Mouse (Mus musculus) forebrain, embryonic 12.5 days (tissue): ENCODE measurements around the gene Pebp1. TPM values are rescaled to one million over a fixed set of nuclear protein-coding genes. Genes with fewer than 3 reads are reported as not detected.
"Not testable (repeated sequence)": the region's sequence is repeated elsewhere in the genome, so short reads cannot be mapped to it uniquely, and the experiment has no call there.

Experiments used
- ATAC-seq: fragments of 200-750 bp; cut with Nextera tagmentation; 2 replicates; pipeline ENCODE4 v1.8.0; 2017; ENCODE audit warnings: moderate TSS enrichment; ENCODE audit not compliant: low FRiP score
- H3K27ac ChIP-seq: fragments of 300-500 bp; sonication (generic); 2 replicates; pipeline ENCODE4 v1.5.1; 2016; ENCODE audit warnings: mild to moderate bottlenecking
- H3K27me3 ChIP-seq: fragments of 300-500 bp; sonication (generic); 2 replicates; pipeline ENCODE4 v1.6.1; 2016; ENCODE audit warnings: mild to moderate bottlenecking
- H3K36me3 ChIP-seq: fragments of 300-500 bp; sonication (generic); replicated peaks from 2 replicates; pipeline ENCODE4 v1.6.1; 2016; ENCODE audit warnings: mild to moderate bottlenecking
- H3K4me1 ChIP-seq: fragments of 300-500 bp; sonication (generic); 2 replicates; pipeline ENCODE4 v1.6.1; 2016
- H3K4me2 ChIP-seq: fragments of 300-500 bp; sonication (generic); 2 replicates; pipeline ENCODE4 v1.6.1; 2016; ENCODE audit warnings: mild to moderate bottlenecking, moderate library complexity
- H3K4me3 ChIP-seq: fragments of 300-500 bp; sonication (generic); replicated peaks from 2 replicates; pipeline ENCODE4 v1.5.1; 2016; ENCODE audit warnings: mild to moderate bottlenecking
- H3K9ac ChIP-seq: fragments of 300-500 bp; sonication (generic); 2 replicates; pipeline ENCODE4 v1.6.1; 2016; ENCODE audit warnings: mild to moderate bottlenecking
- H3K9me3 ChIP-seq: fragments of 300-500 bp; sonication (generic); 2 replicates; pipeline ENCODE4 v1.6.1; 2016
- WGBS: fragments of 180-500 bp; shearing (Covaris S2); methylation state at CpG from one replicate; pipeline ENCODE4 v1.1.7; 2016; 5-methylcytosine and 5-hydroxymethylcytosine counted together
- polyA plus RNA-seq: library from polyadenylated mRNA; unstranded; fragments of >200 nt; fragmentation: Nextera tagmentation; extraction: Ambion mirVana; gene quantifications from 2 replicates; pipeline ENCODE4 v1.2.1, GENCODE M21; 2016

Pebp1 gene
- polyA plus RNA-seq, 1 experiment from 2014 or later = 860 TPM

- ATAC-seq = no peak
- Histone ChIP-seq H3K27ac (no peak overlapping the region), H3K9ac (no peak overlapping the region), H3K4me3 (no peak overlapping the region), H3K36me3 (no peaks in the 10 kb centered on the region), H3K4me1 (no peaks in the 10 kb centered on the region), H3K27me3 (no peaks in the 10 kb centered on the region), H3K4me2 (no peak overlapping the region), H3K9me3 (peaks cover 6% of the 10 kb centered on the region; the same call in 1 of the 2 replicates)
- WGBS = 71% methylated on average over 7 of the region's 7 CpGs
These were observed 17.5 kb upstream of the Pebp1 start for GRCm38 (mm10) chr5:117304947-117305346.

GRCm38 (mm10) chr5:117303691-117304579, 16.5 kb upstream of the Pebp1 start:
- Histone ChIP-seq H3K9ac (no peak overlapping the region), H3K4me3 (no peak overlapping the region), H3K27me3 (no peaks in the 10 kb centered on the region), H3K4me1 (no peaks in the 10 kb centered on the region), H3K9me3 (peaks cover 6% of the 10 kb centered on the region; the same call in 1 of the 2 replicates), H3K36me3 (no peaks in the 10 kb centered on the region), H3K4me2 (no peak overlapping the region), H3K27ac (no peak overlapping the region)
- no peak for ATAC-seq
- 55% methylated on average over 18 of the region's 18 CpGs for WGBS

GRCm38 (mm10) chr5:117302899-117303298, 15.5 kb upstream of the Pebp1 start:
- Histone ChIP-seq H3K4me1 (no peaks in the 10 kb centered on the region), H3K27ac (no peak overlapping the region), H3K27me3 (no peaks in the 10 kb centered on the region), H3K36me3 (no peaks in the 10 kb centered on the region), H3K9ac (no peak overlapping the region), H3K4me2 (no peak overlapping the region), H3K4me3 (no peak overlapping the region), H3K9me3 (peaks cover 6% of the 10 kb centered on the region; the same call in 1 of the 2 replicates)
- WGBS = 73% methylated on average over 3 of the region's 3 CpGs
- ATAC-seq = no peak

GRCm38 (mm10) chr5:117295011-117295410, 7.6 kb upstream of the Pebp1 start:
- Histone ChIP-seq H3K27me3 (no peaks in the 10 kb centered on the region), H3K4me3 (no peak overlapping the region), H3K4me2 (no peak overlapping the region), H3K27ac (no peak overlapping the region), H3K9ac (no peak overlapping the region), H3K36me3 (no peaks in the 10 kb centered on the region), H3K9me3 (no peaks in the 10 kb centered on the region), H3K4me1 (no peaks in the 10 kb centered on the region)
- no peak for ATAC-seq
- 94% methylated on average over 8 of the region's 8 CpGs for WGBS

- H3K36me3 ChIP-seq, H3K27me3 ChIP-seq, H3K9ac ChIP-seq, H3K27ac ChIP-seq, H3K4me2 ChIP-seq, H3K9me3 ChIP-seq, ATAC-seq, H3K4me1 ChIP-seq, H3K4me3 ChIP-seq: not testable (repeated sequence)
- 91% methylated on average over 3 of the region's 3 CpGs for WGBS
These were observed 6.4 kb upstream of the Pebp1 start for GRCm38 (mm10) chr5:117293776-117294175.

GRCm38 (mm10) chr5:117292547-117292946, 5.1 kb upstream of the Pebp1 start:
- Histone ChIP-seq H3K4me3 (no peak overlapping the region), H3K27me3 (peaks cover 6% of the 10 kb centered on the region; the same call in 1 of the 2 replicates), H3K9ac (no peak overlapping the region), H3K4me1 (peaks cover 7% of the 10 kb centered on the region), H3K9me3 (no peaks in the 10 kb centered on the region), H3K27ac (no peak overlapping the region), H3K4me2 (no peak overlapping the region), H3K36me3 (no peaks in the 10 kb centered on the region)
- ATAC-seq = no peak
- 81% methylated on average over 6 of the region's 6 CpGs for WGBS

- Histone ChIP-seq H3K9me3 (no peaks in the 10 kb centered on the region), H3K4me1 (peaks cover 11% of the 10 kb centered on the region), H3K9ac (no peak overlapping the region), H3K27me3 (peaks cover 6% of the 10 kb centered on the region; the same call in 1 of the 2 replicates), H3K4me2 (no peak overlapping the region), H3K27ac (no peak overlapping the region), H3K36me3 (no peaks in the 10 kb centered on the region), H3K4me3 (no peak overlapping the region)
- 87% methylated on average over 3 of the region's 3 CpGs for WGBS
- no peak for ATAC-seq
These were observed 3.9 kb upstream of the Pebp1 start for GRCm38 (mm10) chr5:117291312-117291711.

- no peak overlapping the region for H3K4me3 ChIP-seq
- ATAC-seq = no peak
- H3K27ac ChIP-seq = no peak overlapping the region
- no peaks in the 10 kb centered on the region for H3K9me3 ChIP-seq
- WGBS = 86% methylated on average over 2 of the region's 2 CpGs
- H3K36me3 ChIP-seq = peaks cover 8% of the 10 kb centered on the region
- H3K4me1 ChIP-seq = peaks cover 24% of the 10 kb centered on the region
- peaks cover 6% of the 10 kb centered on the region; the same call in 1 of the 2 replicates for H3K27me3 ChIP-seq
- H3K4me2 ChIP-seq = no peak overlapping the region
- no peak overlapping the region for H3K9ac ChIP-seq
These were observed 2.7 kb upstream of the Pebp1 start for GRCm38 (mm10) chr5:117290081-117290480.

- Histone ChIP-seq H3K27ac (no peak overlapping the region), H3K4me3 (no peak overlapping the region), H3K36me3 (peaks cover 12% of the 10 kb centered on the region), H3K27me3 (peaks cover 6% of the 10 kb centered on the region; the same call in 1 of the 2 replicates), H3K4me1 (peaks cover 28% of the 10 kb centered on the region), H3K9ac (no peak overlapping the region), H3K9me3 (no peaks in the 10 kb centered on the region), H3K4me2 (no peak overlapping the region)
- no peak for ATAC-seq
These were observed 2.2 kb upstream of the Pebp1 start for GRCm38 (mm10) chr5:117289646-117290045.

- 55% methylated on average over 3 of the region's 3 CpGs for WGBS
- no peak for ATAC-seq
- Histone ChIP-seq H3K27me3 (peaks cover 6% of the 10 kb centered on the region; the same call in 1 of the 2 replicates), H3K4me2 (peak overlapping the region; percentile 73), H3K4me3 (peak overlapping the region; percentile 81), H3K36me3 (peaks cover 41% of the 10 kb centered on the region), H3K9ac (peak overlapping the region; percentile 85), H3K9me3 (no peaks in the 10 kb centered on the region), H3K27ac (no peak overlapping the region), H3K4me1 (peaks cover 35% of the 10 kb centered on the region)
These were observed 1.1 kb downstream of the Pebp1 start for GRCm38 (mm10) chr5:117286286-117286685.

GRCm38 (mm10) chr5:117285266-117285665, 2.2 kb downstream of the Pebp1 start:
- H3K4me3 ChIP-seq = peak overlapping the region; percentile 81; the same call in 1 of the 2 replicates
- peaks cover 35% of the 10 kb centered on the region for H3K4me1 ChIP-seq
- H3K9ac ChIP-seq = peak overlapping the region; percentile 85; the same call in 1 of the 2 replicates
- no peaks in the 10 kb centered on the region for H3K9me3 ChIP-seq
- no peak overlapping the region for H3K27ac ChIP-seq
- H3K4me2 ChIP-seq = peak overlapping the region; percentile 73; the same call in 1 of the 2 replicates
- H3K36me3 ChIP-seq = peaks cover 50% of the 10 kb centered on the region
- H3K27me3 ChIP-seq = peaks cover 6% of the 10 kb centered on the region; the same call in 1 of the 2 replicates
- ATAC-seq = no peak
- WGBS = 84% methylated on average over 4 of the region's 4 CpGs

GRCm38 (mm10) chr5:117284682-117285081, 2.7 kb downstream of the Pebp1 start:
- WGBS = 65% methylated on average over 7 of the region's 7 CpGs
- Histone ChIP-seq H3K9ac (no peak overlapping the region), H3K4me2 (no peak overlapping the region; the same call in 1 of the 2 replicates), H3K27ac (no peak overlapping the region; the same call in 1 of the 2 replicates), H3K27me3 (peaks cover 6% of the 10 kb centered on the region; the same call in 1 of the 2 replicates), H3K36me3 (peaks cover 54% of the 10 kb centered on the region), H3K9me3 (no peaks in the 10 kb centered on the region), H3K4me3 (no peak overlapping the region), H3K4me1 (peaks cover 35% of the 10 kb centered on the region)
- no peak for ATAC-seq
